Mouse (Mus musculus) gastrocnemius, postnatal 36 days (tissue): Measurements from ENCODE around the gene Fggy. TPM values are rescaled to one million over a fixed set of nuclear protein-coding genes. Genes with fewer than 3 reads are reported as not detected.

Experiments
- DNase-seq, 2 experiments: peaks; one replicate each; pipeline ENCODE4 v3.0.0; 2022
- intact Hi-C: fragments of 180-260 bp; cut with DNase I; formaldehyde crosslinking; loops from one replicate; pipeline ENCODE4 v1.15.1; 2025
- long read RNA-seq, 2 experiments: library from polyadenylated mRNA; stranded (forward); transcript quantifications; one replicate each; pipeline ENCODE4 v2.0.0; 2021
- total RNA-seq, 2 experiments: library from RNA; stranded (reverse); gene quantifications; 2 replicates each; pipeline ENCODE4 v1.2.3; 2021

Fggy gene
- 1 to 10 TPM; 7.6 to 8.2 TPM for total RNA-seq
- long read RNA-seq, experiment 1, partial matches to known transcripts = 1 of 8 reads
- long read RNA-seq, experiment 1, other reads (novel, unspliced or antisense) = 4 of 8 reads
- long read RNA-seq, experiment 2, partial matches to known transcripts = 0 of 11 reads
- long read RNA-seq, experiment 2, other reads (novel, unspliced or antisense) = 7 of 11 reads

- DNase-seq = peak; percentile 96
- intact Hi-C loops = no loop called here
These were observed at the start of gene Fggy for GRCm38 (mm10) chr4:95557333-95557956. TSS of gene Fggy (plus strand) at chr4:95557507.

- no peak for DNase-seq
- intact Hi-C loops = no loop called here
These were observed 49.4 kb upstream of the Fggy start for GRCm38 (mm10) chr4:95507946-95508311.

- intact Hi-C loops = no loop called here
- DNase-seq = no peak
These were observed 38.9 kb upstream of the Fggy start for GRCm38 (mm10) chr4:95518382-95518781.

- no peak for DNase-seq
- intact Hi-C loops = no loop called here
These were observed 37.2 kb upstream of the Fggy start for GRCm38 (mm10) chr4:95519975-95520642.

- no peak for DNase-seq
- intact Hi-C loops = no loop called here
These were observed 36.7 kb upstream of the Fggy start for GRCm38 (mm10) chr4:95520643-95521032.

- no peak for DNase-seq
- intact Hi-C loops = no loop called here
These were observed 30.7 kb upstream of the Fggy start for GRCm38 (mm10) chr4:95526588-95526987.

GRCm38 (mm10) chr4:95530757-95531156 is 26.6 kb upstream of the Fggy start:
- intact Hi-C loops = no loop called here
- DNase-seq = no peak

GRCm38 (mm10) chr4:95533946-95534345 is 23.4 kb upstream of the Fggy start:
- intact Hi-C loops = no loop called here

GRCm38 (mm10) chr4:95541382-95542038 is 15.8 kb upstream of the Fggy start:
- DNase-seq = no peak
- intact Hi-C loops = no loop called here

More at GRCm38 (mm10) chr4:95533946-95534345, 23.4 kb upstream of the Fggy start:
- no peak for DNase-seq

GRCm38 (mm10) chr4:95542039-95542790 is 15.1 kb upstream of the Fggy start:
- DNase-seq = no peak
- intact Hi-C loops = no loop called here

- DNase-seq = no peak
- intact Hi-C loops = no loop called here
These were observed 13.8 kb upstream of the Fggy start for GRCm38 (mm10) chr4:95543529-95543928.

- intact Hi-C loops = no loop called here
- no peak for DNase-seq
These were observed 509 bp upstream of the Fggy start for GRCm38 (mm10) chr4:95556663-95557332.

- DNase-seq = peak in 1 of 2 experiments; percentile 8
- intact Hi-C loops = no loop called here
These were observed 1.1 kb downstream of the Fggy start for GRCm38 (mm10) chr4:95558271-95558888.

- DNase-seq = no peak
- intact Hi-C loops = no loop called here
These were observed 14.3 kb downstream of the Fggy start for GRCm38 (mm10) chr4:95571621-95572020.

- no peak for DNase-seq
- intact Hi-C loops = no loop called here
These were observed 16.4 kb downstream of the Fggy start for GRCm38 (mm10) chr4:95573704-95574103.

GRCm38 (mm10) chr4:95575411-95575911 is 18.2 kb downstream of the Fggy start:
- DNase-seq = no peak
- intact Hi-C loops = no loop called here

GRCm38 (mm10) chr4:95579183-95579582 is 21.9 kb downstream of the Fggy start:
- intact Hi-C loops = no loop called here

GRCm38 (mm10) chr4:95584107-95584762 is 26.9 kb downstream of the Fggy start:
- DNase-seq = no peak
- intact Hi-C loops = no loop called here

More at GRCm38 (mm10) chr4:95579183-95579582, 21.9 kb downstream of the Fggy start:
- DNase-seq = no peak
